In genomic region chr7:126230357-126231148, GRCm38 (mm10) we compare ENCODE assay signal across 12 mouse cellular contexts. TPM values are rescaled to one million over a fixed set of nuclear protein-coding genes. Genes with fewer than 3 reads are reported as not detected.
A peak's percentile ranks its signal among the peaks of the same experiment; 100 is the strongest.
DNase-seq lines count a peak whose midpoint lies in the region; ATAC-seq lines count a peak whose summit lies in the region.
"Had no signal": no experiment of that assay in that cellular context is flagged by ENCODE, and none has a peak within 500 bp of the region (broad histone marks: within the 10 kb centered on the region; RNA-seq: fewer than 3 reads in every experiment).

No protein-coding gene starts in this region.

- H3K27me3 ChIP-seq in liver, embryonic 13.5 days = no peaks in the 10 kb centered on the region
- H3K27me3 ChIP-seq: forebrain, embryonic 15.5 days; limb, embryonic 13.5 days had no signal

- no peaks in the 10 kb centered on the region for H3K9me3 ChIP-seq in liver, embryonic 13.5 days (replicated peaks)
- H3K9me3 ChIP-seq: forebrain, embryonic 15.5 days; limb, embryonic 13.5 days had no signal

- 24% methylated on average over 8 of the region's 8 CpGs for WGBS in liver, embryonic 13.5 days (ENCODE audit: insufficient replicate concordance)

- H3K4me2 ChIP-seq in liver, embryonic 13.5 days = no peak overlapping the region
- H3K4me2 ChIP-seq: forebrain, embryonic 15.5 days; heart, embryonic 11.5 days; limb, embryonic 13.5 days had no signal

- peak; percentile 59 to 63 for DNase-seq in B cell, adult 2 months
- DNase-seq in CD8-positive naive resting alpha-beta T cell, adult 2 months (ENCODE audit: low read depth in 2 of 2, low spot score in 2 of 2) = peak; percentile 4
- DNase-seq in liver, embryonic 13.5 days = no peak
- peak; percentile 25 to 62 for DNase-seq in spleen, postnatal 4 days (ENCODE audit: low spot score in 2 of 2)
- no peak for DNase-seq in right cerebral cortex, postnatal 10 days (ENCODE audit: low spot score in 2 of 2)
- no peak for DNase-seq in right cerebral cortex, adult 2 months (ENCODE audit: low spot score in 2 of 2)
- DNase-seq: midbrain, embryonic 14.5 days had no signal

- H3K36me3 ChIP-seq in liver, embryonic 13.5 days = no peaks in the 10 kb centered on the region
- H3K36me3 ChIP-seq: forebrain, embryonic 15.5 days; limb, embryonic 13.5 days had no signal

- H3K9ac ChIP-seq in liver, embryonic 13.5 days = no peak overlapping the region
- H3K9ac ChIP-seq: forebrain, embryonic 15.5 days; limb, embryonic 13.5 days had no signal

- no peak overlapping the region for H3K4me3 ChIP-seq in liver, embryonic 13.5 days (replicated peaks)
- H3K4me3 ChIP-seq: forebrain, embryonic 15.5 days; limb, embryonic 13.5 days had no signal

- no peak overlapping the region for H3K27ac ChIP-seq in liver, embryonic 13.5 days
- H3K27ac ChIP-seq: forebrain, embryonic 15.5 days; limb, embryonic 13.5 days had no signal

- H3K4me1 ChIP-seq in liver, embryonic 13.5 days (replicated peaks) = 0 out of 2 replicates have a peak, but pooled peaks cover 11% of the 10 kb centered on the region
- H3K4me1 ChIP-seq: forebrain, embryonic 15.5 days; limb, embryonic 13.5 days had no signal

- ATAC-seq in liver, embryonic 13.5 days (ENCODE audit: low read depth) = peak; percentile 36; the same call in 1 of the 2 replicates
- ATAC-seq in frontal cortex, adult (ENCODE audit: low TSS enrichment) = no peak
- ATAC-seq: forebrain, embryonic 15.5 days; inflammation-experienced regulatory T-cells, adult 6 months had no signal

RNA-seq across cellular contexts. Expression of gene Xpo6, which starts 30.3 kb away (rescaled TPM):
- polyA plus RNA-seq in liver, embryonic 13.5 days (2015; fragmentation: Nextera tagmentation; extraction: Ambion mirVana) = 19.5 and 20.6 TPM in 2 replicates

RNA-seq across cellular contexts. Expression of gene Sbk1, which starts 41.9 kb away (rescaled TPM):
- polyA plus RNA-seq in liver, embryonic 13.5 days (2015; fragmentation: Nextera tagmentation; extraction: Ambion mirVana) = 1.3 and 1.5 TPM in 2 replicates

Comparison
In these comparisons a context has a peak if more than half of its experiments do, and no peak if none do; other contexts are left out.
1. DNase-seq: peak in B cell, adult 2 months (2 of 2), CD8-positive naive resting alpha-beta T cell, adult 2 months (2 of 2) and spleen, postnatal 4 days (2 of 2); none in liver, embryonic 13.5 days (single experiment), right cerebral cortex, postnatal 10 days (0 of 2) and right cerebral cortex, adult 2 months (0 of 2).